Mouse (Mus musculus): Measurements from ENCODE around the gene Stx16. TPM values are rescaled to one million over a fixed set of nuclear protein-coding genes. Genes with fewer than 3 reads are reported as not detected.

The Stx16 gene
- total and polyA plus RNA-seq, 3 experiments = 14.8 to 22.3 TPM; not detected in 1

GRCm38 (mm10) chr2:174132413-174132969 is 56.4 kb downstream of the Stx16 start:
- no peaks in the 10 kb centered on the region for H3K27me3 ChIP-seq (ENCODE audit: control insufficient read depth in 1 of 2, insufficient read depth in 2 of 2, low read length in 2 of 2)
- TF ChIP-seq BHLHE40 (IDR thresholded peaks at IDR 0.05; ENCODE audit: borderline replicate concordance, low read depth, low read length) (no peak), POLR2AphosphoS5 (IDR thresholded peaks at IDR 0.05; ENCODE audit: borderline replicate concordance, low read depth, low read length) (no peak), ZC3H11A (IDR thresholded peaks at IDR 0.05; ENCODE audit: low read depth, low read length) (no peak), GABPA (IDR thresholded peaks at IDR 0.05; ENCODE audit: low read depth, low read length) (no peak), TBP (IDR thresholded peaks at IDR 0.05; ENCODE audit: low read depth, low read length) (no peak), KAT2A (conservative IDR thresholded peaks at IDR 0.05; ENCODE audit: low read depth, low read length) (no peak), POLR2AphosphoS2 (IDR thresholded peaks at IDR 0.05; ENCODE audit: low read length) (no peak), MAFK (IDR thresholded peaks at IDR 0.05; ENCODE audit: borderline replicate concordance, low read depth, low read length) (no peak), ELF1 (IDR thresholded peaks at IDR 0.05; ENCODE audit: low read depth, low read length) (no peak), MAX (IDR thresholded peaks at IDR 0.05; ENCODE audit: low read length) (no peak), CHD2 (IDR thresholded peaks at IDR 0.05; ENCODE audit: low read length) (no peak), ZNF384 (IDR thresholded peaks at IDR 0.05; ENCODE audit: low read depth, low read length) (no peak), GATA1 (IDR thresholded peaks at IDR 0.05; ENCODE audit: low read depth, low read length) (no peak), MEF2A (IDR thresholded peaks at IDR 0.05; ENCODE audit: extremely low read depth, insufficient replicate concordance, low read depth, low read length, poor library complexity, severe bottlenecking) (no peak), MYC (IDR thresholded peaks at IDR 0.05; ENCODE audit: low read depth, low read length) (no peak)
- no peaks in the 10 kb centered on the region for H3K4me1 ChIP-seq (ENCODE audit: control insufficient read depth in 1 of 2, insufficient read depth in 2 of 2, low read length in 2 of 2)
- no peak overlapping the region for H3K27ac ChIP-seq (ENCODE audit: control insufficient read depth, low read depth, low read length)
- H3K4me3 ChIP-seq (ENCODE audit: control insufficient read depth in 1 of 2, insufficient read depth in 1 of 2, low read depth in 2 of 2, low read length in 2 of 2) = no peak overlapping the region
- H3K9me3 ChIP-seq (replicated peaks; ENCODE audit: insufficient read depth, low read length) = no peaks in the 10 kb centered on the region
- H3K79me2 ChIP-seq (ENCODE audit: control insufficient read depth, insufficient read depth, low read length, poor library complexity) = no peaks in the 10 kb centered on the region
- H3K36me3 ChIP-seq (ENCODE audit: control insufficient read depth in 1 of 2, insufficient read depth in 2 of 2, low read length in 2 of 2) = no peaks in the 10 kb centered on the region
- no peak for DNase-seq (ENCODE audit: low read depth, low spot score)
- H3K9ac ChIP-seq (ENCODE audit: control insufficient read depth, low read depth, low read length, poor library complexity, severe bottlenecking) = no peak overlapping the region

Other genes starting within 250 kb of the Stx16 start
- 13.3 and 17.3 TPM in 2 replicates for gene Npepl1, start 34.0 kb downstream of the Stx16 start, total RNA-seq (2012; rRNA removed)
- gene Npepl1, start 34.0 kb downstream of the Stx16 start, polyA plus RNA-seq (2012; ENCODE audit: insufficient read depth in 1 of 2, insufficient read length in 2 of 2, low read depth in 1 of 2, low replicate concordance in 2 of 2, missing spikeins in 1 of 2) = 10 to 100 TPM in 1 of 2 experiments, not detected in 1; 46.9 TPM
- 255 and 273 TPM in 2 replicates for gene Gnas, start 208.0 kb downstream of the Stx16 start, total RNA-seq (2012; rRNA removed)
- gene Gnas, start 208.0 kb downstream of the Stx16 start, polyA plus RNA-seq (2012; ENCODE audit: insufficient read depth in 1 of 2, insufficient read length in 2 of 2, low read depth in 1 of 2, low replicate concordance in 2 of 2, missing spikeins in 1 of 2) = 100 to 1,000 TPM; 383 to 447 TPM

Measured in MEL (cell line).